ENCODE assay signal across 8 mouse cellular contexts in the genomic region with DNA sequence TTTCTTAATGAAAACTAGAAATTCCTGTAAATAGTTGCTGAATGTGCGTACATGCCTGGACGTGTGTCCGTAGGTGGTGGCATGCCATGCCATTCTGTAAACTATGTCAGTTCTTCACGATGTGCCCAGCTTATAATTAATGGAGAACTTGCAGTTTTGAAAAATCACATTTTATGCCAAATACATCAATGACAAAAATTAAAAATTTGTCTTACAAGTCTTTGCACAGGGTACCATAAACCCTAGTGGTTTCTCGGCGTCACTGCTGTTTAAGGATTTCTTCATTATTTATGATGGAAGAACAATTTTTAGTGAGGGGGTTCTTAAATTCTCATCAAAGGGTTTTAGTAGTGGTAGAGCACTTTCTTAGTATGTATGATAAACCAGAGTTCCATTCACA. TPM values are rescaled to one million over a fixed set of nuclear protein-coding genes. Genes with fewer than 3 reads are reported as not detected.
A peak's percentile ranks its signal among the peaks of the same experiment; 100 is the strongest.
DNase-seq lines count a peak whose midpoint lies in the region; ATAC-seq and TF ChIP-seq lines count a peak whose summit lies in the region.

No protein-coding gene starts in this region.

- TF ChIP-seq EP300 in heart, adult 2 months (IDR thresholded peaks at IDR 0.05; ENCODE audit: insufficient read depth, low read depth, low read length) = no peak

- H3K27ac ChIP-seq in heart, adult 2 months = no peak overlapping the region
- H3K27ac ChIP-seq in forebrain, embryonic 13.5 days = peak overlapping the region; percentile 99; the same call in 1 of the 2 replicates
- peak overlapping the region; percentile 88; the same call in 1 of the 2 replicates for H3K27ac ChIP-seq in liver, embryonic 15.5 days (replicated peaks)

- H3K9me3 ChIP-seq in forebrain, embryonic 13.5 days (replicated peaks) = no peaks in the 10 kb centered on the region
- no peaks in the 10 kb centered on the region for H3K9me3 ChIP-seq in liver, embryonic 15.5 days (replicated peaks)

- DNase-seq in heart, adult 2 months = no peak
- no peak for DNase-seq in heart, postnatal 25 days (ENCODE audit: low spot score)
- peak; percentile 40 for DNase-seq in MN1 (ENCODE audit: low spot score)
- DNase-seq in cerebellum, adult 9-10 months = no peak
- no peak for DNase-seq in adrenal gland, postnatal 14 days
- no peak for DNase-seq in lung, adult 18-20 months

- H3K9ac ChIP-seq in heart, adult 2 months (ENCODE audit: low read depth, low read length) = no peak overlapping the region
- H3K9ac ChIP-seq in forebrain, embryonic 13.5 days = peak overlapping the region; percentile 92
- H3K9ac ChIP-seq in liver, embryonic 15.5 days = peak overlapping the region; percentile 89; the same call in 1 of the 2 replicates

- TF ChIP-seq CTCF in heart, adult 2 months (IDR thresholded peaks at IDR 0.05) = peak; percentile 59

- H3K36me3 ChIP-seq in heart, adult 2 months (ENCODE audit: control insufficient read depth, insufficient read depth, low read length) = no peaks in the 10 kb centered on the region
- H3K36me3 ChIP-seq in forebrain, embryonic 13.5 days (ENCODE audit: poor library complexity, severe bottlenecking) = peaks cover 4% of the 10 kb centered on the region
- H3K36me3 ChIP-seq in liver, embryonic 15.5 days (replicated peaks) = no peaks in the 10 kb centered on the region

- H3K4me2 ChIP-seq in forebrain, embryonic 13.5 days = peak overlapping the region; percentile 70
- peak overlapping the region; percentile 89 for H3K4me2 ChIP-seq in liver, embryonic 15.5 days

- TF ChIP-seq POLR2A in heart, adult 2 months (IDR thresholded peaks at IDR 0.05; ENCODE audit: insufficient read depth, low read depth, low read length) = no peak

- ATAC-seq in forebrain, embryonic 13.5 days = no peak
- no peak for ATAC-seq in liver, embryonic 15.5 days (ENCODE audit: insufficient read depth)

- intact Hi-C loops in heart, adult 2 months (cut with DNase I) = loop anchor here (10.0 kb wide), 1 partner anchor 1646 kb away; the partner anchor contains the start of gene Wdr75
- intact Hi-C loops in heart, postnatal 25 days (cut with DNase I) = loop anchor here (5.0 kb wide), 1 partner anchor 46 kb away; the partner anchor contains the start of gene Tex30

- H3K4me1 ChIP-seq in heart, adult 2 months (ENCODE audit: control insufficient read depth, insufficient read depth, low read length) = 0 out of 2 replicates have a peak, but pooled peaks cover 1% of the 10 kb centered on the region
- H3K4me1 ChIP-seq in forebrain, embryonic 13.5 days = peaks cover 14% of the 10 kb centered on the region
- peaks cover 18% of the 10 kb centered on the region for H3K4me1 ChIP-seq in liver, embryonic 15.5 days (replicated peaks)

- 38% methylated on average over 6 of the region's 6 CpGs for WGBS in heart, adult 2 months
- 30% methylated on average over 6 of the region's 6 CpGs for WGBS in forebrain, embryonic 13.5 days
- WGBS in liver, embryonic 15.5 days (ENCODE audit: insufficient replicate concordance) = 39% methylated on average over 6 of the region's 6 CpGs

- no peaks in the 10 kb centered on the region for H3K27me3 ChIP-seq in heart, adult 2 months (ENCODE audit: control insufficient read depth, insufficient read depth, low read length)
- no peaks in the 10 kb centered on the region for H3K27me3 ChIP-seq in forebrain, embryonic 13.5 days
- no peaks in the 10 kb centered on the region for H3K27me3 ChIP-seq in liver, embryonic 15.5 days

- no peaks in the 10 kb centered on the region for H3K79me2 ChIP-seq in heart, adult 2 months (replicated peaks; ENCODE audit: control insufficient read depth, insufficient read depth, low read length)

- H3K4me3 ChIP-seq in heart, adult 2 months = peak overlapping the region; percentile 96
- peak overlapping the region; percentile 80 for H3K4me3 ChIP-seq in forebrain, embryonic 13.5 days
- peak overlapping the region; percentile 95 for H3K4me3 ChIP-seq in liver, embryonic 15.5 days (replicated peaks)

RNA-seq across cellular contexts. Expression of gene Ercc5, which starts 1.2 kb away (rescaled TPM):
- 10 to 100 TPM; 16.9 to 17.0 TPM for total RNA-seq in heart, adult 2 months (2021)
- polyA plus RNA-seq in heart, adult 2 months (2012; rRNA removed) = 4.1 and 7.3 TPM in 2 replicates
- 10 to 100 TPM; 16.0 to 19.4 TPM for total RNA-seq in heart, postnatal 25 days (2021)
- 36.8 and 37.7 TPM in 2 replicates for polyA plus RNA-seq in forebrain, embryonic 13.5 days (2015; fragmentation: Nextera tagmentation; extraction: Ambion mirVana)
- 4.8 and 5.1 TPM in 2 replicates for polyA plus RNA-seq in liver, embryonic 15.5 days (2015; fragmentation: Nextera tagmentation; extraction: Ambion mirVana)
- 18.7 and 18.8 TPM in 2 replicates for total RNA-seq in adrenal gland, postnatal 14 days (2021)

RNA-seq across cellular contexts. Expression of gene Bivm, which starts 29.9 kb away (rescaled TPM):
- total RNA-seq in heart, adult 2 months (2021) = 10 to 100 TPM; 11.5 to 12.4 TPM
- 4.6 and 8.6 TPM in 2 replicates for polyA plus RNA-seq in heart, adult 2 months (2012; rRNA removed)
- total RNA-seq in heart, postnatal 25 days (2021) = 10 to 100 TPM in 1 of 2 experiments, 1 to 10 TPM in 1; 10.0 to 11.3 TPM
- 29.5 and 30.1 TPM in 2 replicates for polyA plus RNA-seq in forebrain, embryonic 13.5 days (2015; fragmentation: Nextera tagmentation; extraction: Ambion mirVana)
- 2.9 and 3.6 TPM in 2 replicates for polyA plus RNA-seq in liver, embryonic 15.5 days (2015; fragmentation: Nextera tagmentation; extraction: Ambion mirVana)
- total RNA-seq in adrenal gland, postnatal 14 days (2021) = 14.3 and 16.8 TPM in 2 replicates

RNA-seq across cellular contexts. Expression of gene Kdelc1, which starts 30.1 kb away (rescaled TPM):
- total RNA-seq in heart, adult 2 months (2021) = 10 to 100 TPM; 18.1 to 20.3 TPM
- 14.9 and 20.7 TPM in 2 replicates for polyA plus RNA-seq in heart, adult 2 months (2012; rRNA removed)
- total RNA-seq in heart, postnatal 25 days (2021) = 10 to 100 TPM; 23.0 to 24.9 TPM
- polyA plus RNA-seq in forebrain, embryonic 13.5 days (2015; fragmentation: Nextera tagmentation; extraction: Ambion mirVana) = 40.5 and 40.8 TPM in 2 replicates
- 13.8 and 14.2 TPM in 2 replicates for polyA plus RNA-seq in liver, embryonic 15.5 days (2015; fragmentation: Nextera tagmentation; extraction: Ambion mirVana)
- 23.5 TPM in 2 replicates for total RNA-seq in adrenal gland, postnatal 14 days (2021)

RNA-seq across cellular contexts. Expression of gene Tex30, which starts 46.5 kb away (rescaled TPM):
- total RNA-seq in heart, adult 2 months (2021) = 1 to 10 TPM; 7.6 TPM
- 4.2 and 7.1 TPM in 2 replicates for polyA plus RNA-seq in heart, adult 2 months (2012; rRNA removed)
- 1 to 10 TPM; 5.3 to 8.0 TPM for total RNA-seq in heart, postnatal 25 days (2021)
- 108 and 113 TPM in 2 replicates for polyA plus RNA-seq in forebrain, embryonic 13.5 days (2015; fragmentation: Nextera tagmentation; extraction: Ambion mirVana)
- polyA plus RNA-seq in liver, embryonic 15.5 days (2015; fragmentation: Nextera tagmentation; extraction: Ambion mirVana) = 40.4 and 47.1 TPM in 2 replicates
- 12.9 and 13.3 TPM in 2 replicates for total RNA-seq in adrenal gland, postnatal 14 days (2021)
